10 mouse cellular contexts compared by ENCODE assay signal in genomic region chr8:127118373-127118861, GRCm38 (mm10). TPM values are rescaled to one million over a fixed set of nuclear protein-coding genes. Genes with fewer than 3 reads are reported as not detected.
DNase-seq lines count a peak whose midpoint lies in the region; ATAC-seq and TF ChIP-seq lines count a peak whose summit lies in the region.
"Had no signal": no experiment of that assay in that cellular context is flagged by ENCODE, and none has a peak within 500 bp of the region (broad histone marks: within the 10 kb centered on the region; RNA-seq: fewer than 3 reads in every experiment).

No protein-coding gene starts in this region.

- TF ChIP-seq POLR2A in cerebellum, adult 2 months (IDR thresholded peaks at IDR 0.05; ENCODE audit: borderline replicate concordance, insufficient read depth, low read length), result no peak

- no peak overlapping the region for H3K4me2 ChIP-seq in midbrain, postnatal 0 days (ENCODE audit: low read depth, low read length, poor library complexity, severe bottlenecking)
- no peak overlapping the region for H3K4me2 ChIP-seq in intestine, embryonic 16.5 days (ENCODE audit: low read depth, low read length)
- no peak overlapping the region for H3K4me2 ChIP-seq in kidney, embryonic 15.5 days

- H3K27me3 ChIP-seq in cerebellum, adult 2 months (ENCODE audit: control insufficient read depth, insufficient read depth, low read length), result no peaks in the 10 kb centered on the region; the same call in 1 of the 2 replicates
- no peaks in the 10 kb centered on the region for H3K27me3 ChIP-seq in midbrain, postnatal 0 days (ENCODE audit: insufficient read depth, low read length)
- H3K27me3 ChIP-seq in midbrain, embryonic 10.5 days (ENCODE audit: low read depth, poor library complexity, severe bottlenecking), result no peaks in the 10 kb centered on the region
- H3K27me3 ChIP-seq in intestine, embryonic 16.5 days (replicated peaks; ENCODE audit: control insufficient read depth, insufficient read depth, low read length), result no peaks in the 10 kb centered on the region
- no peaks in the 10 kb centered on the region for H3K27me3 ChIP-seq in kidney, embryonic 15.5 days

- no peaks in the 10 kb centered on the region for H3K36me3 ChIP-seq in midbrain, postnatal 0 days (ENCODE audit: insufficient read depth, low read length)
- no peaks in the 10 kb centered on the region; the same call in 1 of the 2 replicates for H3K36me3 ChIP-seq in midbrain, embryonic 10.5 days
- no peaks in the 10 kb centered on the region for H3K36me3 ChIP-seq in intestine, embryonic 16.5 days (ENCODE audit: control insufficient read depth, insufficient read depth, low read length)
- no peaks in the 10 kb centered on the region for H3K36me3 ChIP-seq in kidney, embryonic 15.5 days

- H3K9me3 ChIP-seq in midbrain, postnatal 0 days (ENCODE audit: low read length), result no peaks in the 10 kb centered on the region
- H3K9me3 ChIP-seq in midbrain, embryonic 10.5 days (replicated peaks), result no peaks in the 10 kb centered on the region
- H3K9me3 ChIP-seq in intestine, embryonic 16.5 days (ENCODE audit: control insufficient read depth, low read length), result no peaks in the 10 kb centered on the region
- H3K9me3 ChIP-seq in kidney, embryonic 15.5 days (replicated peaks), result no peaks in the 10 kb centered on the region

- H3K4me3 ChIP-seq in cerebellum, adult 2 months (replicated peaks; ENCODE audit: insufficient read depth, low read depth, low read length), result no peak overlapping the region
- no peak overlapping the region for H3K4me3 ChIP-seq in midbrain, postnatal 0 days (ENCODE audit: low read depth, low read length)
- H3K4me3 ChIP-seq in midbrain, embryonic 10.5 days, result no peak overlapping the region
- H3K4me3 ChIP-seq in intestine, embryonic 16.5 days (ENCODE audit: low read length), result no peak overlapping the region
- no peak overlapping the region for H3K4me3 ChIP-seq in kidney, embryonic 15.5 days (replicated peaks)

- H3K9ac ChIP-seq in midbrain, postnatal 0 days (replicated peaks; ENCODE audit: low read length, poor library complexity, severe bottlenecking), result no peak overlapping the region
- no peak overlapping the region for H3K9ac ChIP-seq in intestine, embryonic 16.5 days (ENCODE audit: low read depth, low read length)
- no peak overlapping the region for H3K9ac ChIP-seq in kidney, embryonic 15.5 days

- H3K27ac ChIP-seq in cerebellum, adult 2 months (ENCODE audit: insufficient read depth, low read length), result no peak overlapping the region
- no peak overlapping the region for H3K27ac ChIP-seq in midbrain, postnatal 0 days (ENCODE audit: low read depth, low read length)
- H3K27ac ChIP-seq in midbrain, embryonic 10.5 days (replicated peaks), result no peak overlapping the region; the same call in 1 of the 2 replicates
- no peak overlapping the region for H3K27ac ChIP-seq in intestine, embryonic 16.5 days (ENCODE audit: low read length)
- H3K27ac ChIP-seq in kidney, embryonic 15.5 days, result no peak overlapping the region
- H3K27ac ChIP-seq: macrophage had no signal

- DNase-seq in cerebellum, adult 2 months, result peak; percentile 28 to 31
- no peak for DNase-seq in cerebellum, adult 11-12 months
- DNase-seq in midbrain, postnatal 0 days (ENCODE audit: low spot score), result peak; percentile 68
- no peak for DNase-seq in midbrain, embryonic 10.5 days (ENCODE audit: low spot score)
- peak; percentile 47 for DNase-seq in heart, adult 8-10 months (ENCODE audit: low spot score)
- DNase-seq in layer of hippocampus, postnatal 14 days (ENCODE audit: low spot score in 2 of 2), result peak; percentile 55 to 72
- DNase-seq: kidney, postnatal 4 days had no signal

- WGBS in cerebellum, adult 2 months, result 19% methylated on average over 11 of the region's 11 CpGs
- WGBS in midbrain, postnatal 0 days, result 61% methylated on average over 11 of the region's 11 CpGs
- 86% methylated on average over 11 of the region's 11 CpGs for WGBS in midbrain, embryonic 10.5 days
- WGBS in intestine, embryonic 16.5 days, result 79% methylated on average over 11 of the region's 11 CpGs
- WGBS in kidney, embryonic 15.5 days, result 81% methylated on average over 11 of the region's 11 CpGs

- ATAC-seq in midbrain, postnatal 0 days (ENCODE audit: low FRiP score), result no peak
- ATAC-seq in intestine, embryonic 16.5 days, result no peak
- no peak for ATAC-seq in kidney, embryonic 15.5 days (replicated peaks; ENCODE audit: low FRiP score)

- H3K4me1 ChIP-seq in cerebellum, adult 2 months (ENCODE audit: control insufficient read depth, insufficient read depth, low read length), result peaks cover 5% of the 10 kb centered on the region
- H3K4me1 ChIP-seq in midbrain, postnatal 0 days (ENCODE audit: insufficient read depth, low read length), result no peaks in the 10 kb centered on the region
- H3K4me1 ChIP-seq in midbrain, embryonic 10.5 days, result peaks cover 26% of the 10 kb centered on the region
- peaks cover 9% of the 10 kb centered on the region for H3K4me1 ChIP-seq in intestine, embryonic 16.5 days (ENCODE audit: control insufficient read depth, insufficient read depth, low read length)
- H3K4me1 ChIP-seq in kidney, embryonic 15.5 days, result peaks cover 20% of the 10 kb centered on the region

- no peak for TF ChIP-seq CTCF in cerebellum, adult 2 months (IDR thresholded peaks at IDR 0.05; ENCODE audit: borderline replicate concordance, insufficient read depth, low read depth, low read length)
- TF ChIP-seq CTCF in midbrain, postnatal 0 days (IDR thresholded peaks at IDR 0.05), result no peak

RNA-seq across cellular contexts. Expression of gene Pard3, which starts 54.7 kb away (rescaled TPM):
- polyA plus RNA-seq in cerebellum, adult 2 months (2012; rRNA removed), result 13.2 and 13.5 TPM in 2 replicates
- total RNA-seq in midbrain, postnatal 0 days (2014; rRNA removed), result 28.8 and 29.7 TPM in 2 replicates
- 10.2 and 11.9 TPM in 2 replicates for polyA plus RNA-seq in midbrain, postnatal 0 days (2015; fragmentation: Nextera tagmentation; extraction: Ambion mirVana)
- 25.1 and 26.1 TPM in 2 replicates for polyA plus RNA-seq in midbrain, embryonic 10.5 days (2016; fragmentation: Nextera tagmentation; extraction: Ambion mirVana)
- total RNA-seq in heart, adult 8-10 months (2022), result 10 to 100 TPM; 30.2 to 32.1 (median 30.9) TPM
- 10 to 100 TPM; 26.0 to 28.4 TPM for total RNA-seq in layer of hippocampus, postnatal 14 days (2021)
- polyA plus RNA-seq in intestine, embryonic 16.5 days (2015; fragmentation: Nextera tagmentation; extraction: Ambion mirVana), result 17.3 and 19.1 TPM in 2 replicates
- polyA plus RNA-seq in kidney, embryonic 15.5 days (2015; fragmentation: Nextera tagmentation; extraction: Ambion mirVana), result 27.0 and 27.5 TPM in 2 replicates
- polyA plus RNA-seq: macrophage had no signal

Comparison
In these comparisons a context has a peak if more than half of its experiments do, and no peak if none do; other contexts are left out.
1. DNase-seq: peak in cerebellum, adult 2 months (2 of 2), midbrain, postnatal 0 days (single experiment), heart, adult 8-10 months (single experiment) and layer of hippocampus, postnatal 14 days (2 of 2); none in cerebellum, adult 11-12 months (single experiment) and midbrain, embryonic 10.5 days (single experiment).